Mouse (Mus musculus): ENCODE measurements around the gene Brpf3.
"Not testable (repeated sequence)": the region's sequence is repeated elsewhere in the genome, so short reads cannot be mapped to it uniquely, and the experiment has no call there.

Brpf3 gene

GRCm38 (mm10) chr17:28800671-28801412, at the start of gene Brpf3:
Gene Brpf3, plus strand, starts transcription at chr17:28801090.
- DNase-seq (ENCODE audit: low spot score) = peak; percentile 73

- DNase-seq (ENCODE audit: low spot score) = no peak
Measured at GRCm38 (mm10) chr17:28756447-28756846, 44.4 kb upstream of the Brpf3 start.

- DNase-seq (ENCODE audit: low spot score) = no peak
Measured at GRCm38 (mm10) chr17:28757470-28757869, 43.4 kb upstream of the Brpf3 start.

- no peak for DNase-seq (ENCODE audit: low spot score)
Measured at GRCm38 (mm10) chr17:28760736-28761312, 40.1 kb upstream of the Brpf3 start.

- peak; percentile 60 for DNase-seq (ENCODE audit: low spot score)
Measured at GRCm38 (mm10) chr17:28761871-28762270, 39.0 kb upstream of the Brpf3 start.

- no peak for DNase-seq (ENCODE audit: low spot score)
Measured at GRCm38 (mm10) chr17:28766203-28766602, 34.7 kb upstream of the Brpf3 start.

- no peak for DNase-seq (ENCODE audit: low spot score)
Measured at GRCm38 (mm10) chr17:28766781-28767515, 33.9 kb upstream of the Brpf3 start.

- no peak for DNase-seq (ENCODE audit: low spot score)
Measured at GRCm38 (mm10) chr17:28769121-28769874, 31.6 kb upstream of the Brpf3 start, which contains the start of gene Mapk13. Gene Mapk13, plus strand, starts transcription at chr17:28769297.

- DNase-seq (ENCODE audit: low spot score) = no peak
Measured at GRCm38 (mm10) chr17:28769875-28770421, 30.9 kb upstream of the Brpf3 start.

GRCm38 (mm10) chr17:28771289-28771688, 29.6 kb upstream of the Brpf3 start:
- DNase-seq (ENCODE audit: low spot score) = no peak

- not testable (repeated sequence) for DNase-seq (ENCODE audit: low spot score)
Measured at GRCm38 (mm10) chr17:28774303-28774702, 26.6 kb upstream of the Brpf3 start.

- DNase-seq (ENCODE audit: low spot score) = no peak
Measured at GRCm38 (mm10) chr17:28775161-28775560, 25.7 kb upstream of the Brpf3 start.

- no peak for DNase-seq (ENCODE audit: low spot score)
Measured at GRCm38 (mm10) chr17:28776817-28777216, 24.1 kb upstream of the Brpf3 start.

- DNase-seq (ENCODE audit: low spot score) = no peak
Measured at GRCm38 (mm10) chr17:28777231-28778005, 23.5 kb upstream of the Brpf3 start.

- no peak for DNase-seq (ENCODE audit: low spot score)
Measured at GRCm38 (mm10) chr17:28779735-28780134, 21.2 kb upstream of the Brpf3 start.

- DNase-seq (ENCODE audit: low spot score) = no peak
Measured at GRCm38 (mm10) chr17:28780836-28781235, 20.1 kb upstream of the Brpf3 start.

- DNase-seq (ENCODE audit: low spot score) = no peak
Measured at GRCm38 (mm10) chr17:28781290-28782045, 19.4 kb upstream of the Brpf3 start.

GRCm38 (mm10) chr17:28785036-28785435, 15.9 kb upstream of the Brpf3 start:
- no peak for DNase-seq (ENCODE audit: low spot score)

GRCm38 (mm10) chr17:28787507-28787906, 13.4 kb upstream of the Brpf3 start:
- no peak for DNase-seq (ENCODE audit: low spot score)

GRCm38 (mm10) chr17:28797031-28797430, 3.9 kb upstream of the Brpf3 start:
- no peak for DNase-seq (ENCODE audit: low spot score)
